Mouse (Mus musculus): Measurements from ENCODE around the gene S100a5.

- TF ChIP-seq POLR2A (IDR thresholded peaks at IDR 0.05; ENCODE audit: low read depth, low read length) (no peak), CTCF (IDR thresholded peaks at IDR 0.05; ENCODE audit: extremely low read depth, insufficient read depth, insufficient read length, insufficient replicate concordance) (no peak)
These were observed 5.3 kb downstream of the S100a5 start for GRCm38 (mm10) chr3:90613461-90614147.
